Mouse (Mus musculus): ENCODE results near the gene Gsto2.

- TF ChIP-seq CTCF (IDR thresholded peaks at IDR 0.05) (no peak), POLR2A (IDR thresholded peaks at IDR 0.05; ENCODE audit: insufficient read depth, low read depth, low read length) (no peak), EP300 (IDR thresholded peaks at IDR 0.05; ENCODE audit: insufficient read depth, low read depth, low read length) (no peak)
These were observed 29.6 kb upstream of the Gsto2 start for GRCm38 (mm10) chr19:47835776-47836175.
